Mouse (Mus musculus): ENCODE data around the gene Lrrc20.

Lrrc20 gene

GRCm38 (mm10) chr10:61518320-61518719 lies 42.7 kb downstream of the Lrrc20 start:
- DNase-seq = no peak

DNA sequence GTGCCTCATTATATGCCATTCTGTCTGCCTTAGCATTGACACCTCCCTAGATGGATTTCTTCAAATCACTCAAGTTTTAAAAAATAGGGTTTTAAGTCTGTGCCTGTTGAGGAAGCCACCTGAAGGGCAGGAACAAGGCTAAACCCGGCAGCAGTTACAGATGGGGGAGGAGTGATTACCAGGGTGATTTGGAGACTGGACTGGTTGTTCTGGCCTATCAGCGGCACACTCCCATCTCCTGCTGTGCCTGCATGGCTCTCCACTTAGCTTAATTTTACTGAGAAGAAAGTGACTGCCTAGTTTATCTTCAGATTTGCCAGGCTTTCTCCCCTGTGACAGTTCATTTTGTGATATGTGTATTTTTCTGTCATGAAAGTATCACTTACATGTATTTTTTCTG lies 43.9 kb downstream of the Lrrc20 start:
- DNase-seq = no peak

DNA sequence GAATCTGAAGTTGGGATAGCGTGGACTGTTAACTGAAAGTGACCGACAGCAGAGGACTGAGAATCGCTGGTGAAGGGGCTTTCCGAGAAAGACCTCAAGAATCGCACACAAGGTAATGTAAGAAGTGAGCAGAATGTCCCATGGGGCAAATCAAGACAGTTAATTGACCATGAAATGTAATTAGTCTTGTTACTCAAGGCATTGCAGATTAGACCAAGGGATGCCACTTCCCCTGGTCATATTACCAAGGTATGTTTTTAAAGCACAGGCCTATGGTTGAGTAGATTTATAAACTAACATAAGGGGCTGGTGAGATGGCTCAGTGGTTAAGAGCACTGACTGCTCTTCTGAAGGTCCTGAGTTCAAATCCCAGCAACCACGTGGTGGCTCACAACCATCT lies 45.1 kb downstream of the Lrrc20 start:
- DNase-seq = no peak

- no peak for DNase-seq
Observed at GRCm38 (mm10) chr10:61530936-61531335, 55.3 kb downstream of the Lrrc20 start.

- DNase-seq = no peak
Observed at GRCm38 (mm10) chr10:61533285-61533684, 57.7 kb downstream of the Lrrc20 start.

- DNase-seq = peak; percentile 27
Observed at GRCm38 (mm10) chr10:61534371-61535101, 58.9 kb downstream of the Lrrc20 start.

- DNase-seq = no peak
Observed at GRCm38 (mm10) chr10:61535441-61535840, 59.8 kb downstream of the Lrrc20 start.

DNA sequence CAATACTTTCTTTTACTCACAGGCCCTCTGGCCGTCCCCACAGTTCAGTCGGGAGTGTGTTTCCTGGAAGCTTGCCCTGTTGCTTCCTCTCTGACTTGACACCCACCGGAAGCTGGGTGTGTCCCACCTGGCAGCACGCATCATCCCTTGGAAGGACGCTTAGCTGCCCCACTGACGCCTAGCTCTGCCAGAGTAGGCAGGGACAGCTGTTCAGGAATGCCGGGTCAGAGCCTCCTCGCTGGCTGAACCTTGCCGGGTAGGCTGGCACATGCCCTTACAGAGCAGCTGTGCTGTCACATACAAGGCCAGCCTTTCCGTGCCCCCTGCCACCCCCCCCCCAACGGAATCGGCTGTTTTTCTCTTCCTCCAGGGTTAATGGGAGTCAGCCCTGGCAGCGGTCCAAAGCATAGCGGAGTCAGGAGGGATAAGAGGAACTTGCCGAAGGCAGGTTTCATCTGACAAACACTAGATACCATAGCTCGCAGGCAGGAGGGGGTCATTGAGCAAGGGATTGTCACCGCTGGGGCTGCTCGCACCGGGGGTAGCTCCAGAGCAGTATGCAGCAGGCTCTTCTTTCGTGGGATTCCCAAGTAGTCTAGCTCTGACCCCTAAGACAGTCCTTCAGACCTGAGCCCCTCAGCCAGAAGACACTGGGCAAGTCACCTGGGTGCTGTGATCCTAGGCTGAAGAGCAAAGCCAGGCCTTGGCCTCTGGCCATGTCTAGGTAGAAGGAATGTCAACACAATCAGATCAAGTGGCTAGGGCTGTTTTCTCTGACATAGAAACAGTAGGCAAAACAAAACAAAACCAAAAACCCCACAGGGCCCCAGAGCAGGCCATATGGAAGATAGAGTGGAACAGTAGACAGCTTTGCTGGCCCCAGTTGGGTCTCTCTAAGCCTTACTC lies 60.8 kb downstream of the Lrrc20 start:
- DNase-seq = peak; percentile 82

DNA sequence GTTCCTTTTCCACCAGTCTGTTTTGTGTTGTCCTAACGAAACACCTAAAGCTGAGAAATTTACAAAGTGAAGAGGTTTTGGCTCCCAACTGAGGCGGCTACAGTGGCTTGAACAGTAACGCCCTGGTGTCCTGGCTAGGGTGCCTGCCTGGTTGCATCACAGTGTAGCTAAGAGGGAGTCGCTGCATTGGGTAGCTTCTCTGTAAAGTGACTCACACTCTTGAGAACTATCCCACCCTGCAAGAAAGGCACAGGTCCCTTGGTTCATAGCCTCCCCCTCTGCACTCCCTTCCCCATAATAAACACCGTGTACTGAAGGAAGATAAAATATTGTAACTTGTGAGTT lies 61.4 kb downstream of the Lrrc20 start:
- DNase-seq = peak; percentile 29

GRCm38 (mm10) chr10:61538446-61538845 lies 62.8 kb downstream of the Lrrc20 start:
- DNase-seq = no peak

- DNase-seq = peak; percentile 12
Observed at GRCm38 (mm10) chr10:61544127-61544862, 68.7 kb downstream of the Lrrc20 start.

DNA sequence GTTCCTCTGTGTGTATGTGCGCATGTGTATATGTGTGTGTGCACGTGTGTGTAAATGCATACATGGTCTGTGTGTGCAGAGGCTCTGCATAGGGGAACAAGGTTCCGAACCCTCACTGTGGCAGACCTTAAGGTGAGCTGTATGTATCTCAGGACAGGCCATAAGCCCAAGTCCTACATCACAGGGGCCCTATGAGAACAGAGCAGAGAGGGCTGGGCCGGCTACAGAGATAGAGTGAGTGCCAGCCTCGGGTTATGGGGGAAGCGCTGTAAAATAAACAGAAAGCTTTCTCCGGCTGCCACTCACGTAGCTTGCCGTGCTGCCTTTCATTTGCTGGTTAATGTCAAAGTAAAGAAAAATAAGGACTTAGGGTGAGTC lies 69.3 kb downstream of the Lrrc20 start:
- no peak for DNase-seq

DNA sequence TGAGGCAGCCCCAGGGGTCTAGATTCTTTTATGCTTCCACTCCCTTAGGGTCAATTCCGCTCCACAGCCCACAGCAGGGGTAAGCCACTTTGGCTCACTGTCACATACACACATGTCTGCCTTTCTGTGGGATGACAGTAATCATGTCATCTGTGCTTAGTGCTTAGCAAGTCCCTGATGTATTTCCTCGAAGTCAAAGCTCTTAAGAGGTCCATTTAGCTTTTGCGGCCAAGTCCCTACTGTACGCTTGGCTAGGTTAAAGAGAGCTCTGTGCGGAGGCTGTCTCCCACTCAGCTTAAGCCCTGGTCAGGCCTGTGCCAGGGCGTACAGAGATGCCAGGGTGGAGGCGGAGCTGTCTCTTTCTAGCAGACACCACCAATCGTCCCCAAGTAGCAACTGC lies 74.5 kb downstream of the Lrrc20 start:
- no peak for DNase-seq

- no peak for DNase-seq
Observed at GRCm38 (mm10) chr10:61555155-61555554, 79.6 kb downstream of the Lrrc20 start.

GRCm38 (mm10) chr10:61558631-61559030 lies 83.0 kb downstream of the Lrrc20 start:
- DNase-seq = no peak

GRCm38 (mm10) chr10:61559544-61559943 lies 83.9 kb downstream of the Lrrc20 start:
- DNase-seq = no peak

DNA sequence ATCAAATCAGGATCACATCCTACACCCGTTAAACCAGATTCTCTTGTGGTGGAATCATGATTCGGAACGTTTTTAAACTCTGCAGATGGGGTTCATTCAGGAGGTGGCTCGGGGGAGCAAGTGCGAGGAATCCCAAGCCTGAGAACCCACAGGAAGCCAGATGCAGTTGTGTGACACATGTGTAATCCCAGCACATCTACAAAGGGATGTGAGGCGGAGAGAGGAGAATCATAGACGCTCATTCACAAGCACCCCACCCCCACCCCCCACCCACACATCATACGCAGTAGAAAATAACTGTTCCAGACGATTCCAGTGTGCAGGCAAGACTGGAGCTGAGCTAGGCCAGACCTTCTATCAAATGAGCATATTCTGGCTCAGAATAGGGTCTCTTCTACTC lies 87.9 kb downstream of the Lrrc20 start:
- no peak for DNase-seq

- no peak for DNase-seq
Observed at GRCm38 (mm10) chr10:61564408-61564807, 88.8 kb downstream of the Lrrc20 start.

DNA sequence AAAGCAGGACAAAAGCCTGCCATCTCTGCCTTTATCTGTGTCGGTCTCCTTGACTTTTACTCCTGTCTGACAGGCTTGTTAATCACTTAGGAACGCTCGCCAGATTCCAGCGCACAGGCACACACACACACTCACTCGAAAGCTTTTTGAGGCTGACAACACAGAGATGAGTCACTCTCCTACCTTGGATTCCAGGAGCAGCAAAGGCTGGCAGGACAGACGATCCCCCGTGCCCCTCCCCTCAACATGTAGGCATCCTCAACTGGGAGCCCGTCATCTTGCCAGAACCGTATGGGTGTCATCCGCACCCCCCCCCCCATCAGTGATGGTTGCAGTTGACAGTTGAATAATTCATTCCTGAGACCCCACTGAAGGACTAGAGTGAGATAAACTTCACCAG lies 94.6 kb downstream of the Lrrc20 start:
- DNase-seq = no peak

DNA sequence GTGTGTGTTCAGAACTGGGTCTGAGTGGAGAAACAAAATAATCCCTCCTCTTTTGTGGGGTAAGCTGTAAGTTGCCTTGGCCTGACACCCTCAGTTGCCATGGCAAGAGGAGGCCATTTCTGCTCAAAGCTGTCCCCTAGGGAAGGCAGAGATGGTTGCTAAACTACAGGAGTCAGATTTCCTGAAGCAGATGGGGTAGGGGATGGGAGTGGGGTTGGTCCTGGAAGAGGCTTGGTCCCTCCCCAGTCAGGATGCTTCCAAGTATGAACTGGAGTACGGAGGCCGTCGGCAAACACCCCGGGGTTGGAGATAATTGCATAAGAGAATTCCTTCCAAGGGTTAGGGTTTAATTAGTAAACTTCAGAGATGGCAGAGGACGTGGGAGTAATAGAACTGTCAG lies 96.5 kb downstream of the Lrrc20 start:
- DNase-seq = peak; percentile 7

DNA sequence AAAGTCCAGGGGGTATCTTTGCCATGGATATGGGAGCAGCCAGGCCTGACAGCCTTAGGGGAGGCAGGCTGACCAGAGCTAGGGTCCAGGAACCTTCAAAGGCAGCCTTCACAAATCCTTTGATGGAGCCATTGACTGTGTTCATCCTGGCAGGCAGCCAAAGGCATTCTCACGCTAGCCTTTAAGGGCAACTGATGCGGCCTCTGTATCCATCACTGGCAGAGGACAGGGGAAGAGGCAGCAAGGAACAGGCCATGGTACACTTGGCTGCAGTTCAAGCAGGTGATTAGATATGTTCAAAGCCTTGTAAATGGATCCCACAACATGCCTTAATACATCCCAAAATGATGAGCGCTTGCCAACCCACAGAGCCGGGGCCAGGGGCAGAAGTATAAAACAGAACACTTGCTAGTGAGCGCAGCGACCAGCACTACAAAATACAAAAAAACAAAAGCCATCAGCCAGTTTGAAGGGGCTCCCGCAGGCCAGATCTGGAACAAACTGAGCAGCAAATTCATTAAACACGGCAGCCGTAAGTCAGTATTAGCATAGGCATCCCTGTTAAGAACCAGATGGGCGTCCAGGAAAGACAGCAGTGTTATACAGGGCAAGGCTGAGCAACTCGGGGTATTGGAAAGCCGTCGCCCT lies 100.6 kb downstream of the Lrrc20 start:
- DNase-seq = no peak

- no peak for DNase-seq
Observed at GRCm38 (mm10) chr10:61587241-61587849, 111.7 kb downstream of the Lrrc20 start.

- no peak for DNase-seq
Observed at GRCm38 (mm10) chr10:61597991-61598390, 122.4 kb downstream of the Lrrc20 start.
